ENCODE assay signal across 21 mouse cellular contexts in genomic region chr15:93601461-93602015, GRCm38 (mm10).
"Had no signal": no experiment of that assay in that cellular context is flagged by ENCODE, and none has a peak within 500 bp of the region (broad histone marks: within the 10 kb centered on the region; RNA-seq: fewer than 3 reads in every experiment).

No protein-coding gene starts in this region.

- DNase-seq: kidney, adult 18-20 months; kidney, adult 9 months; kidney, postnatal 14 days; kidney, postnatal 4 days; left cerebral cortex, postnatal 4 days; liver; lung, adult 18-20 months; lung, postnatal 10 days; lung, postnatal 36 days; midbrain, embryonic 14.5 days; retina, postnatal 1 day; right cerebral cortex, postnatal 25 days; spleen, adult 18-20 months; thymus, adult 2 months; thymus, postnatal 14 days had no signal

- H3K4me3 ChIP-seq: limb, embryonic 13.5 days; liver, embryonic 12.5 days; liver, embryonic 15.5 days; lung, embryonic 15.5 days; neural tube, embryonic 13.5 days; stomach, embryonic 15.5 days had no signal

- H3K27ac ChIP-seq: limb, embryonic 13.5 days; liver, embryonic 12.5 days; liver, embryonic 15.5 days; lung, embryonic 15.5 days; neural tube, embryonic 13.5 days; stomach, embryonic 15.5 days had no signal

- H3K36me3 ChIP-seq: limb, embryonic 13.5 days; liver, embryonic 12.5 days; liver, embryonic 15.5 days; lung, embryonic 15.5 days; neural tube, embryonic 13.5 days; stomach, embryonic 15.5 days had no signal

- H3K27me3 ChIP-seq: limb, embryonic 13.5 days; lung, embryonic 15.5 days; neural tube, embryonic 13.5 days; stomach, embryonic 15.5 days had no signal

- H3K9me3 ChIP-seq: limb, embryonic 13.5 days; liver, embryonic 12.5 days; liver, embryonic 15.5 days; lung, embryonic 15.5 days; neural tube, embryonic 13.5 days; stomach, embryonic 15.5 days had no signal
